Mouse (Mus musculus): ENCODE data around the gene Adcy5.

Adcy5 gene

GRCm38 (mm10) chr16:35154641-35155390, at the start of gene Adcy5:
Gene Adcy5 (plus strand): TSS chr16:35154877.
- no peak for DNase-seq (ENCODE audit: low spot score in 2 of 2)

- no peak for DNase-seq (ENCODE audit: low spot score in 2 of 2)
Observed at GRCm38 (mm10) chr16:35107985-35108384, 46.7 kb upstream of the Adcy5 start.

GRCm38 (mm10) chr16:35109156-35109555, 45.5 kb upstream of the Adcy5 start:
- DNase-seq (ENCODE audit: low spot score in 2 of 2): no peak

GRCm38 (mm10) chr16:35109656-35110291, 44.9 kb upstream of the Adcy5 start:
- DNase-seq (ENCODE audit: low spot score in 2 of 2): no peak

GRCm38 (mm10) chr16:35110410-35111142, 44.1 kb upstream of the Adcy5 start:
- DNase-seq (ENCODE audit: low spot score in 2 of 2): peak; percentile 67 to 74

DNA sequence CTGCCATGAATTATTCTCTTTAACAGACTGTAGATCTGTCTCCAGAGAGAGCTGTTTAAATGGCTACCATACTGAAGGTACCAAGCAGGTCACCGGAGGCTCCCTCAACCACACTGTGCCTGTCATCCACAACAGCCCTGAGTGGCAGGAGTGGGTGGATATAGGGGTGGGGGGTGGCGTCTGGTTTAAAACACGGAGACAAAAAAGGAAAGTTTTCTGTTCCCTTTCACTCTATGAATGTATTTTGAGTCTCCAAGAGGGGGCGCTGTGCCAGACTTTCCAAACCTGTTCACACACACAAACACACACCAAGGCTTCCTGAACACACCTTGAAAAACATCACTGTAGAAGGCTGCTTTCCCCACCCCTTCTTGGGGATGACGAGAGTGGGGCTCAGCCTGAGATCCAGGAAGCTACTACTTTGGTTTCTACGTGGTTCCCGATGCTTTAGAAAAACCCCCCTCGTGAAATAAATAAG, 43.5 kb upstream of the Adcy5 start:
- DNase-seq (ENCODE audit: low spot score in 2 of 2): no peak

GRCm38 (mm10) chr16:35113496-35113895, 41.2 kb upstream of the Adcy5 start:
- no peak for DNase-seq (ENCODE audit: low spot score in 2 of 2)

DNA sequence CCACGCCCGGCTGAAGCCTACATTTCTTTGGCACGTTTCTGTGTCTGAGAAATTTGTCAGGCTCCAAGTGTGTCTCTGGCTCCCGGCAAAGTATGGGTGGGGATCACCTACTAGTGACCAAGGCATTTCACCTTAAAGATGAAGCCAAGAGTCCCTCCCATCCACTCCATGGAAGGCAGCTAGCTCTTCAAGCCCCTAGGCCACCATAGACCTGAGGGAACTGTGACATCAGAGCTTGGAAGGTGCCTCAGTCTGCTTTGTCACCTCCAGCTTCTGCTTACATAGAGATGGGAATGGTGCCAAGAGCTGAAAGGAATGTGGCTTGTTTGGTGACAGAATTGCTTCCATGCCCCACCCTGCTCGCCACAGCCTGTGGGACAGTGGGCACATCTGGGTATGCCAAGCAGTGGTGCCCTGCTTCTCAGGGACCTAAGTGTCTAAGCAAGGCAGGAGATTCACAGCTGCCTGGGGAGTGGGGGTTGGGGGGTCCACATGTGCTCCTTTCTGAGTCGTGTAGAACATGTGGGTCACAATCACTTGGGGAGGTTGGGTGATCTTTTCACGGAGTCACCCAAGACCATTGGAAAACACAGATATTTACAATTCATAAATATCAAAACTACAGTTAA, 38.2 kb upstream of the Adcy5 start:
- no peak for DNase-seq (ENCODE audit: low spot score in 2 of 2)

DNA sequence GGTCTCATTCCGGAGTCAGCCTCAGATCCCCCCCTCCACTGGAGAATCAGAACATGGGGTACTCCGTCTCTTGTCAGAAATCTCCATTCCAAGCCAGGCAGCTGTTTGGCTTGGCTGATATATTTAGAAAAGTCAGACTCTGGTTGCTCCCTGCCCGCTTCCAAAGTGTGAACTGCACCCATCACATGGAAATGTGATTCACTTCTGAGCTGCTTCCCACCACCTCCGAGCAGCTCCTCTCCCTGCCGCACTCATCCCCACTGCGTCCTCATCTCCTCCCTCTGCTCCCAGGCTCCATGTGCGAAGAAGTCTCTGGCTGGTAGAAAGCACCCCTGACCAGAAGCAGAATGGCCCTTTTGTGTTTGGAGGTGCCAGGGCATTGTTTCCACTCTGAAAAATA, 37.2 kb upstream of the Adcy5 start:
- DNase-seq (ENCODE audit: low spot score in 2 of 2): no peak

DNA sequence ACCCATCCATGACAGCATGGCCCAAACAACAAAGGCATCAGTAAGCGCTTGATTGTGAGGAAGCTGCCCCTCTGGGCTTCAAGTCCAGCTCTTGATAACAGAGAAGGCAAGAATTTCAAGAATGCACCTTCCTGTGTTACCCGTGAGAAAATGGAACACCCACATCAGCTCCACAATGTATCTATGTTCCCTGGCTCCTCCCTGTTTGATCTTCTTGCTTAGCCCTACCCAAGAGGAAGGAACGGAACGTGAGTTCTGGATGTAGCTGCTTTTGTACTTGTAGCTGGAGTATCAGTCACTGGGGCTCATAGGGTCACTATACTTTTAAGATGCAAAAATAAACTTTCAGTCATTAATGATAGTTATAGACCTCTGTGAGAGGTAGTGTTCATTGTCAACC, 34.1 kb upstream of the Adcy5 start:
- no peak for DNase-seq (ENCODE audit: low spot score in 2 of 2)

- DNase-seq (ENCODE audit: low spot score in 2 of 2): no peak
Observed at GRCm38 (mm10) chr16:35127270-35127669, 27.4 kb upstream of the Adcy5 start.

DNA sequence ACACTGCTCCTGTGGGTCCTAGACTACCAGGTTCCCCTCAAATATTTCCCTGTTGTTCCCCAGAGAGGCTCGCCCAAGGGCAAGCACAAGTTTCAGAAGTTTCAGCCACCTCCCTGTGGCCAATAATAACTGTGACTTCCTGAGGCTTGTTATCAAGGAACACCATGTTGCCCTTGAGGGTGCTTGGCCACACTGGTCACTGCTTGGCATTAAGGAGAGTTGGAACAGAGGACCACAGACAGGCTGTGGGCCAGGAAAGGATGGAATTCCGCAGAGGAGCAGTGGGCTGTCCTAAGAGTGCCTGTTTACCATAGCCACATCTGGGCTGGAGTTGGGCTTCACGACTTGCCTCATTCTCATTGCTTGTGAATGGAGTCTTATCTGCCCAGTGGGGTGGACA, 24.5 kb upstream of the Adcy5 start:
- no peak for DNase-seq (ENCODE audit: low spot score in 2 of 2)

GRCm38 (mm10) chr16:35139416-35139815, 15.3 kb upstream of the Adcy5 start:
- DNase-seq (ENCODE audit: low spot score in 2 of 2): no peak

- no peak for DNase-seq (ENCODE audit: low spot score in 2 of 2)
Observed at GRCm38 (mm10) chr16:35139873-35140619, 14.6 kb upstream of the Adcy5 start.

GRCm38 (mm10) chr16:35140620-35140975, 14.1 kb upstream of the Adcy5 start:
- DNase-seq (ENCODE audit: low spot score in 2 of 2): no peak

DNA sequence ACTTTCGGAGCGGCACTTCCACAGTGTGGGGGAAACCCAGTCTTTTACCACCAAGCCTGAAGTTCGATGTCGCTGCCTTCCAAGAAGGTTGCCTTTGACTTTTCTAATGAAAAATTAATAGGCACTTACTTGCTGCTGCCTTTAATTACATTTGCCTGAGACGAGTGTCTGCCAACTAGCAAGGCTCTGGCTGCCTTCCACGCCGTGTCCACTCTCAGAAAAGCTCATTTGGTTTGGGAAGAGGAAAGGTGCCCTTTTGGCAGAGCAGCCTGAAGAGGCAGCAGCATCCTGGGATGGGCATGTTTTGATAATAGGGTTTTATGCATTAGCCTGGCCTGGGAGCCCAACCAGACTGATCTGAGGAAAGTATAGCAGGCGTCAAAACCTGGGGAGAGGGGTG, 12.8 kb upstream of the Adcy5 start:
- DNase-seq (ENCODE audit: low spot score in 2 of 2): no peak

DNA sequence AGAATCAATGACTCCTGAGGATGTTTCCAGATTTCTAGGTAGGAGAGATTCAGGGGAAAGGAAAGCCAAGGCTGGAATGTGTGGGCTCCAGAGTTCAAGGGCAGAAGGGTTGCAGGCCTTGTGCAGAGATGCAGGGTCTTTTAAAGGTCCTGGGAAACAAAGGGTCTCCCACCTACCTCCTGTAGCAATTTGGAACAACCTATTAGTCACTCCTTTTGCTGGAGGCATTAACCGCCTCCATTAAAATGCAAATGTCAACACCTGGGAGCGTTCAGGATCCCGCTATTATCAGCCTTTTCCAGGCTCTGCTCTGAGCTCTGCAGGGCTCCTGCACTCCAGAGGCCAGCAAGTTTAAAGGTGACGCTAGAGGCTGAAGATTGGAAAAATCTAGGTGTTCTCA, 8.5 kb upstream of the Adcy5 start:
- no peak for DNase-seq (ENCODE audit: low spot score in 2 of 2)

- no peak for DNase-seq (ENCODE audit: low spot score in 2 of 2)
Observed at GRCm38 (mm10) chr16:35153146-35153755, 1.4 kb upstream of the Adcy5 start.

DNA sequence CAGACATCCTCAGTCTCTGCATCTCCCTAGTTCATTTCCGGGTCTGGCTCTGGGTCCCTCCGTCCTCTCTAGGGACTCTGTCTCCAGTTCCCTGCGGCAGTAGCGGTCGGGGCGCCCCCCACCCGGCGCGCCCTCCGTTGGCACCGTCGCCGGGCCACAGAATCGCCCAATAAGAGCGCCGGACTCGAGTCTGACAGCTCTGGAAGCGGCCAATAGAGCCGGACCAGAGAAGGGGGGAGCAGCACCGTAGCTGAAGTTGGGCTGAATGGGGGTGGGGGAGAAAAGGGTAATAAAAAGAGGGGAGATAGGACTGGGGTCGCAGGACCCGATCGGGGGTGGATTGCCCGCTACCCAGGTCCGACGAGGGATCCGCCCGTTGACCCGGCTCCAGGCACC, 434 bp upstream of the Adcy5 start:
- DNase-seq (ENCODE audit: low spot score in 2 of 2): peak in 1 of 2 experiments; percentile 57

- DNase-seq (ENCODE audit: low spot score in 2 of 2): peak in 1 of 2 experiments; percentile 41
Observed at GRCm38 (mm10) chr16:35155391-35156305, 971 bp downstream of the Adcy5 start.

All from right cerebral cortex, postnatal 36 days (tissue).